Mouse (Mus musculus) testis, adult 2 months (tissue): ENCODE data around the gene Hoxb5.

Experiments
- CTCF ChIP-seq: fragments of 200-500 bp; IDR thresholded peaks from 2 replicates; pipeline ENCODE4 v1.5.1; 2012; ENCODE audit warnings: low read depth, mild to moderate bottlenecking, inconsistent platforms, low read length, moderate library complexity; ENCODE audit not compliant: control insufficient read depth, insufficient read depth, insufficient replicate concordance
- POLR2A ChIP-seq: fragments of 200-500 bp; IDR thresholded peaks from 2 replicates; pipeline ENCODE4 v1.6.1; 2012; ENCODE audit warnings: low read depth, mild to moderate bottlenecking, inconsistent platforms, low read length, moderate library complexity; ENCODE audit not compliant: control insufficient read depth

DNA sequence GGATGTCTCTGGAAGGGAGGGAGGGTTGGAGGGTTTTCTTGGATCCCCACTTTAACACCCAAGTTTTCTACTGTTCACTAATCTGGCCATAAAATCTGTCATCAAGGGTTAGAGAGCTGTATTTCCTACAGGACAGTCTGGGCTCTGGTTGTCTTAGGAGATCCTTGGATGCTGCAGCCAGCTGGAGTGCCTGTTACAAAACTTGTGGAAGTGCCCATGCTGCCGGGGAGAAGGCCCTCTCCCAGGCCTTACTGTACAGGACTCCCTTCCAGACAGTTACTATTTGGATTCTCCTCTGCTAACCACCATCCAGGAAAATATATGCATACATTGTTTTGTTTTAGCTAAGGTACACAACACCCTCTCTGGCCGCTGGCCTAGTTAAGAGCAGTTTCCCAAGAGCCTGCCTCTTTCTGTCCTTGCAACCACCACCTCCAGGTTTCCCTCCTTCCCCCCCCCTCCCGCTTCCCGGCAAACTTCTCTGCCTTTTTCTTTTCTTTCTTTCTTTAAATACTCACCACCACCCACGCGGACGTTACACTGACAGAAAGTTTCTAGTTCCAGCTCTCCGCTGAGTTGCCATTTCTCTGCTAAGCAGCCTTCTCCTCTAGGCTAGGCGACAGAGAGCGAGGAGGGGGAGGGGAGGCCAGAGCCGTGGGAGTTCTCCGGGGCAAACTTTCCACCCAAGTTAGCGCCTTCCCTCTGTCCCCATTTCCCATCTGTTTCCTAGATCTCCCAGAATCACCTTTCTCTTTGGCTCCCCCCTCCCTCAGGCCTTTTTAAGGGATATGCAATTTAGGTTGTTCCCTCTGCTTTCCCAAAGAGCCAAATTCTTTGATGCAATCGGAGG is 46.6 kb downstream of the Hoxb5 start:
- TF ChIP-seq CTCF (no peak), POLR2A (no peak)
